Mouse (Mus musculus) CH12.LX (cell line): ENCODE measurements around the gene Rcan3. TPM values are rescaled to one million over a fixed set of nuclear protein-coding genes. Genes with fewer than 3 reads are reported as not detected.

Experiments used
- DNase-seq: peaks from one replicate; pipeline ENCODE4 v3.0.0-alpha.2; 2013; ENCODE audit errors: extremely low read depth
- H3K27ac ChIP-seq: 2 replicates; pipeline ENCODE4 v1.5.1; 2012; ENCODE audit warnings: low read depth, mild to moderate bottlenecking, control low read depth, moderate library complexity; ENCODE audit not compliant: insufficient read depth
- H3K27me3 ChIP-seq: replicated peaks from 2 replicates; pipeline ENCODE3; 2012; ENCODE audit warnings: inconsistent platforms
- H3K36me3 ChIP-seq, 2 experiments: replicated peaks in 1 of 2; 2 replicates each; pipeline versions ENCODE3 to v1.6.1; 2012; ENCODE audit warnings: inconsistent platforms in 1 of 2, low read length in 1 of 2, mild to moderate bottlenecking in 1 of 2, mixed read lengths in 1 of 2, moderate library complexity in 1 of 2; ENCODE audit not compliant: control insufficient read depth in 1 of 2, insufficient read depth in 1 of 2
- H3K4me1 ChIP-seq, 2 experiments: 2 replicates each; pipeline ENCODE4 v1.6.1; 2012; ENCODE audit warnings: inconsistent platforms in 1 of 2, moderate library complexity in 1 of 2; ENCODE audit not compliant: insufficient read depth in 2 of 2, control insufficient read depth in 1 of 2
- H3K4me2 ChIP-seq: 2 replicates; pipeline ENCODE4 v1.6.1; 2012; ENCODE audit warnings: low read depth, mild to moderate bottlenecking, control low read depth; ENCODE audit not compliant: poor library complexity, insufficient read depth, severe bottlenecking
- H3K4me3 ChIP-seq, 3 experiments: fragments of 150-350 bp in 1 of 3; sonication (generic) in 1 of 3; replicated peaks in 1 of 3; 2 replicates each; pipeline versions ENCODE3 to v1.5.1; 2011 to 2012; ENCODE audit warnings: low read depth in 2 of 3, low read length in 2 of 3, mild to moderate bottlenecking in 2 of 3, moderate library complexity in 2 of 3, control low read depth in 1 of 3, improper control_type of control experiment in 1 of 3, inconsistent platforms in 1 of 3, mixed read lengths in 1 of 3; ENCODE audit not compliant: poor library complexity in 1 of 3
- H3K79me2 ChIP-seq: replicated peaks from 2 replicates; pipeline ENCODE4 v1.6.1; 2012; ENCODE audit warnings: mild to moderate bottlenecking, moderate library complexity; ENCODE audit not compliant: control insufficient read depth, poor library complexity, insufficient read depth, severe bottlenecking; ENCODE audit errors: extremely low read depth
- H3K9ac ChIP-seq: 2 replicates; pipeline ENCODE4 v1.6.1; 2012; ENCODE audit warnings: low read depth, mild to moderate bottlenecking, control low read depth, moderate library complexity; ENCODE audit not compliant: insufficient read depth
- H3K9me3 ChIP-seq: replicated peaks from 2 replicates; pipeline ENCODE3; 2012; ENCODE audit warnings: low read length, inconsistent platforms, mixed read lengths
- BHLHE40 ChIP-seq: IDR thresholded peaks from 2 replicates; pipeline ENCODE4 v1.6.1; 2011; ENCODE audit warnings: mild to moderate bottlenecking, low read depth, low read length, improper control_type of control experiment
- CHD1 ChIP-seq: IDR thresholded peaks from 2 replicates; pipeline ENCODE4 v1.6.1; 2012; ENCODE audit warnings: low read depth, low read length, improper control_type of control experiment, inconsistent platforms
- CTCF ChIP-seq, 2 experiments: IDR thresholded peaks in 1 of 2; conservative IDR thresholded peaks in 1 of 2; 2 replicates each; pipeline ENCODE4 v1.5.1; 2011 to 2012; ENCODE audit warnings: low read depth in 2 of 2, low read length in 2 of 2, improper control_type of control experiment in 1 of 2, inconsistent platforms in 1 of 2, mild to moderate bottlenecking in 1 of 2, moderate library complexity in 1 of 2
- E2F4 ChIP-seq: IDR thresholded peaks from 2 replicates; pipeline ENCODE4 v1.6.1; 2011; ENCODE audit warnings: low read depth, low read length, improper control_type of control experiment; ENCODE audit not compliant: insufficient replicate concordance
- EP300 ChIP-seq: IDR thresholded peaks from 2 replicates; pipeline ENCODE4 v1.6.1; 2011; ENCODE audit warnings: low read length, improper control_type of control experiment
- ETS1 ChIP-seq: conservative IDR thresholded peaks from 2 replicates; pipeline ENCODE4 v1.6.1; 2012; ENCODE audit warnings: low read depth, mild to moderate bottlenecking, inconsistent platforms, low read length, improper control_type of control experiment, moderate library complexity
- GABPA ChIP-seq: IDR thresholded peaks from 2 replicates; pipeline ENCODE4 v1.6.1; 2012; ENCODE audit warnings: low read depth, low read length, improper control_type of control experiment, inconsistent platforms; ENCODE audit not compliant: insufficient replicate concordance
- IRF4 ChIP-seq: IDR thresholded peaks from 2 replicates; pipeline ENCODE4 v1.6.1; 2014; ENCODE audit warnings: low read depth, mild to moderate bottlenecking, inconsistent platforms, low read length, improper control_type of control experiment
- JUN ChIP-seq: IDR thresholded peaks from 2 replicates; pipeline ENCODE4 v1.6.1; 2011; ENCODE audit warnings: low read depth, mild to moderate bottlenecking, low read length, improper control_type of control experiment, moderate library complexity; ENCODE audit not compliant: insufficient read depth
- KAT2A ChIP-seq: IDR thresholded peaks from 2 replicates; pipeline ENCODE4 v1.6.1; 2012; ENCODE audit warnings: low read length, improper control_type of control experiment, inconsistent platforms; ENCODE audit not compliant: insufficient replicate concordance
- MAFK ChIP-seq: IDR thresholded peaks from 2 replicates; pipeline ENCODE4 v1.6.1; 2011; ENCODE audit warnings: low read length, improper control_type of control experiment; ENCODE audit not compliant: insufficient replicate concordance
- MEF2A ChIP-seq: IDR thresholded peaks from 2 replicates; pipeline ENCODE4 v1.6.1; 2014; ENCODE audit warnings: low read depth, mild to moderate bottlenecking, inconsistent platforms, low read length, improper control_type of control experiment, borderline replicate concordance
- MYC ChIP-seq: IDR thresholded peaks from 2 replicates; pipeline ENCODE4 v1.6.1; 2011; ENCODE audit warnings: low read depth, mild to moderate bottlenecking, improper control_type of control experiment, low read length
- NELFE ChIP-seq: IDR thresholded peaks from 2 replicates; pipeline ENCODE4 v1.6.1; 2011; ENCODE audit warnings: low read depth, low read length, improper control_type of control experiment
- PAX5 ChIP-seq: IDR thresholded peaks from 2 replicates; pipeline ENCODE4 v1.6.1; 2012; ENCODE audit warnings: low read length, inconsistent platforms, mixed read lengths
- POLR2A ChIP-seq: IDR thresholded peaks from 2 replicates; pipeline ENCODE4 v1.6.1; 2011; ENCODE audit warnings: low read depth, mild to moderate bottlenecking, improper control_type of control experiment, low read length
- RAD21 ChIP-seq: IDR thresholded peaks from 2 replicates; pipeline ENCODE4 v1.6.1; 2011; ENCODE audit warnings: low read depth, mild to moderate bottlenecking, low read length, improper control_type of control experiment, moderate library complexity
- RCOR1 ChIP-seq: conservative IDR thresholded peaks from 2 replicates; pipeline ENCODE4 v1.6.1; 2012; ENCODE audit warnings: low read depth, mild to moderate bottlenecking, inconsistent platforms, low read length, improper control_type of control experiment
- SIN3A ChIP-seq: IDR thresholded peaks from 2 replicates; pipeline ENCODE4 v1.6.1; 2012; ENCODE audit warnings: low read length, improper control_type of control experiment, inconsistent platforms
- SMC3 ChIP-seq: IDR thresholded peaks from 2 replicates; pipeline ENCODE4 v1.6.1; 2011; ENCODE audit warnings: low read depth, low read length, improper control_type of control experiment
- TCF12 ChIP-seq: IDR thresholded peaks from 2 replicates; pipeline ENCODE4 v1.6.1; 2014; ENCODE audit warnings: low read depth, mild to moderate bottlenecking, inconsistent platforms, low read length, improper control_type of control experiment
- UBTF ChIP-seq: IDR thresholded peaks from 2 replicates; pipeline ENCODE4 v1.6.1; 2012; ENCODE audit warnings: low read depth, mild to moderate bottlenecking, inconsistent platforms, low read length, improper control_type of control experiment, moderate library complexity
- USF1 ChIP-seq: IDR thresholded peaks from 2 replicates; pipeline ENCODE4 v1.6.1; 2014; ENCODE audit warnings: low read depth, mild to moderate bottlenecking, inconsistent platforms, low read length, improper control_type of control experiment
- USF2 ChIP-seq: conservative IDR thresholded peaks from 2 replicates; pipeline ENCODE4 v1.6.1; 2011; ENCODE audit warnings: low read depth, low read length, improper control_type of control experiment
- ZC3H11A ChIP-seq: IDR thresholded peaks from 2 replicates; pipeline ENCODE4 v1.6.1; 2012; ENCODE audit warnings: low read depth, mild to moderate bottlenecking, inconsistent platforms, low read length, improper control_type of control experiment
- ZKSCAN1 ChIP-seq: IDR thresholded peaks from 2 replicates; pipeline ENCODE4 v1.6.1; 2012; ENCODE audit warnings: low read depth, inconsistent platforms, low read length, improper control_type of control experiment, borderline replicate concordance
- ZMIZ1 ChIP-seq: IDR thresholded peaks from 2 replicates; pipeline ENCODE4 v1.6.1; 2012; ENCODE audit warnings: low read depth, mild to moderate bottlenecking, inconsistent platforms, low read length, improper control_type of control experiment
- dilution Hi-C: fragments of 300-500 bp; cut with MboI; formaldehyde crosslinking; loops from 2 replicates; pipeline ENCODE4 v1.14.3; 2020; ENCODE audit warnings: low sequenced_read_pairs; ENCODE audit not compliant: extremely low pct_unique_long_range_greater_than_20kb, extremely low pct_ligation_motif_present
- in situ Hi-C: fragments of 300-500 bp; cut with MboI; formaldehyde crosslinking; loops from 3 replicates; pipeline ENCODE4 v1.14.3; 2019; ENCODE audit warnings: low sequenced_read_pairs, low pct_ligation_motif_present, low pct_unique_long_range_greater_than_20kb, mixed read lengths
- polyA plus RNA-seq: library from polyadenylated mRNA; unstranded; fragments of >175 nt; gene quantifications from 2 replicates; pipeline ENCODE4 v1.2.1, GENCODE M21; 2012; ENCODE audit warnings: low read depth; ENCODE audit not compliant: insufficient read length
- total RNA-seq, 2 experiments: library from RNA; depleted of rRNA; stranded (reverse); fragments of 300-350 nt in 1 of 2; fragments of >200 nt in 1 of 2; gene quantifications; 2 replicates each; pipeline ENCODE4 v1.2.3; 2012 to 2014

Rcan3 gene
- total and polyA plus RNA-seq, 3 experiments = 2.5 to 4.2 (median 3.0) TPM

- TF ChIP-seq ETS1 (no peak), POLR2A (no peak), MEF2A (no peak), TCF12 (no peak), CHD1 (no peak), NELFE (no peak), ZC3H11A (no peak), USF1 (no peak), RAD21 (no peak), ZKSCAN1 (no peak), CTCF (conservative IDR thresholded peaks at IDR 0.05 in 1 of 2, IDR thresholded peaks at IDR 0.05 in 1 of 2; ENCODE audit: low read depth in 2 of 2, low read length in 2 of 2) (no peak), E2F4 (no peak), BHLHE40 (no peak), SIN3A (no peak), UBTF (no peak), MAFK (no peak), USF2 (no peak), PAX5 (no peak), SMC3 (no peak), RCOR1 (no peak)
These were observed 40.9 kb downstream of the Rcan3 start for GRCm38 (mm10) chr4:135392801-135393200.

GRCm38 (mm10) chr4:135391014-135391413, 42.6 kb downstream of the Rcan3 start:
- Histone ChIP-seq H3K4me3 (no peak overlapping the region), H3K79me2 (no peaks in the 10 kb centered on the region), H3K4me2 (no peak overlapping the region), H3K27me3 (peaks cover 15% of the 10 kb centered on the region), H3K9me3 (peaks cover 13% of the 10 kb centered on the region), H3K4me1 (no peaks in the 10 kb centered on the region), H3K9ac (no peak overlapping the region)
- dilution Hi-C loops = no loop called here
- DNase-seq = no peak
- TF ChIP-seq ZKSCAN1 (no peak), IRF4 (no peak), EP300 (no peak), JUN (no peak), NELFE (no peak), ZMIZ1 (no peak), KAT2A (no peak), RAD21 (no peak), MYC (no peak), MEF2A (no peak), GABPA (no peak), TCF12 (no peak), CTCF (conservative IDR thresholded peaks at IDR 0.05 in 1 of 2, IDR thresholded peaks at IDR 0.05 in 1 of 2; ENCODE audit: low read depth in 2 of 2, low read length in 2 of 2) (no peak), RCOR1 (no peak), SIN3A (no peak), BHLHE40 (no peak)
- TF ChIP-seq, all 38 proteins: peak for 0
- Histone ChIP-seq H3K36me3 (no peaks in the 10 kb centered on the region), H3K27ac (no peak overlapping the region)
- in situ Hi-C loops = no loop called here

More at GRCm38 (mm10) chr4:135392801-135393200, 40.9 kb downstream of the Rcan3 start:
- no peaks in the 10 kb centered on the region for H3K79me2 ChIP-seq
- no peaks in the 10 kb centered on the region for H3K36me3 ChIP-seq
- DNase-seq = no peak
- H3K4me1 ChIP-seq = no peaks in the 10 kb centered on the region
- in situ Hi-C loops = no loop called here
- H3K9ac ChIP-seq = no peak overlapping the region
- no peak overlapping the region for H3K4me2 ChIP-seq
- H3K27me3 ChIP-seq = peaks cover 4% of the 10 kb centered on the region
- H3K27ac ChIP-seq = no peak overlapping the region
- H3K4me3 ChIP-seq = no peak overlapping the region
- dilution Hi-C loops = no loop called here
- peaks cover 10% of the 10 kb centered on the region for H3K9me3 ChIP-seq
